Mouse (Mus musculus) midbrain, embryonic 16.5 days (tissue): ENCODE measurements around the gene Ccdc183. TPM values are rescaled to one million over a fixed set of nuclear protein-coding genes. Genes with fewer than 3 reads are reported as not detected.

ENCODE experiments used
- ATAC-seq: fragments of 200-750 bp; cut with Nextera tagmentation; 2 replicates; pipeline ENCODE4 v1.8.0; 2017; ENCODE audit warnings: moderate TSS enrichment
- H3K27ac ChIP-seq: fragments of 300-500 bp; sonication (generic); 2 replicates; pipeline ENCODE4 v1.5.1; 2014; ENCODE audit warnings: mild to moderate bottlenecking, low read length, mixed read lengths
- H3K27me3 ChIP-seq: fragments of 300-500 bp; sonication (generic); 2 replicates; pipeline ENCODE4 v1.6.1; 2014; ENCODE audit warnings: low read depth, low read length, mixed read lengths; ENCODE audit not compliant: control insufficient read depth, insufficient read depth
- H3K36me3 ChIP-seq: fragments of 300-500 bp; sonication (generic); 2 replicates; pipeline ENCODE4 v1.6.1; 2014; ENCODE audit warnings: mild to moderate bottlenecking, low read length, moderate library complexity, mixed read lengths; ENCODE audit not compliant: control insufficient read depth, insufficient read depth
- H3K4me1 ChIP-seq: fragments of 300-500 bp; sonication (generic); 2 replicates; pipeline ENCODE4 v1.6.1; 2014; ENCODE audit warnings: mild to moderate bottlenecking, low read length, mixed read lengths; ENCODE audit not compliant: control insufficient read depth, insufficient read depth
- H3K4me2 ChIP-seq: fragments of 300-500 bp; sonication (generic); 2 replicates; pipeline ENCODE4 v1.6.1; 2014; ENCODE audit warnings: mild to moderate bottlenecking, low read length, mixed read lengths
- H3K4me3 ChIP-seq: fragments of 300-500 bp; sonication (generic); 2 replicates; pipeline ENCODE4 v1.5.1; 2014; ENCODE audit warnings: low read depth, mild to moderate bottlenecking, low read length, moderate library complexity, mixed read lengths
- H3K9ac ChIP-seq: fragments of 300-500 bp; sonication (generic); 2 replicates; pipeline ENCODE4 v1.6.1; 2014; ENCODE audit warnings: low read depth, low read length, mixed read lengths
- H3K9me3 ChIP-seq: fragments of 300-500 bp; sonication (generic); replicated peaks from 2 replicates; pipeline ENCODE4 v1.6.1; 2014; ENCODE audit warnings: mild to moderate bottlenecking, low read length, mixed read lengths; ENCODE audit not compliant: control insufficient read depth, poor library complexity, severe bottlenecking
- WGBS: fragments of 180-500 bp; shearing (Covaris S2); extraction: QIAGEN DNeasy Blood & Tissue Kit; methylation state at CpG from one replicate; pipeline ENCODE4 v1.1.7; 2014; 5-methylcytosine and 5-hydroxymethylcytosine counted together
- polyA plus RNA-seq: library from polyadenylated mRNA; unstranded; fragments of >200 nt; fragmentation: Nextera tagmentation; extraction: Ambion mirVana; gene quantifications from 2 replicates; pipeline ENCODE4 v1.2.1, GENCODE M21; 2015

Gene Ccdc183
- polyA plus RNA-seq, 1 experiment from 2014 or later: 0.24 TPM

DNA sequence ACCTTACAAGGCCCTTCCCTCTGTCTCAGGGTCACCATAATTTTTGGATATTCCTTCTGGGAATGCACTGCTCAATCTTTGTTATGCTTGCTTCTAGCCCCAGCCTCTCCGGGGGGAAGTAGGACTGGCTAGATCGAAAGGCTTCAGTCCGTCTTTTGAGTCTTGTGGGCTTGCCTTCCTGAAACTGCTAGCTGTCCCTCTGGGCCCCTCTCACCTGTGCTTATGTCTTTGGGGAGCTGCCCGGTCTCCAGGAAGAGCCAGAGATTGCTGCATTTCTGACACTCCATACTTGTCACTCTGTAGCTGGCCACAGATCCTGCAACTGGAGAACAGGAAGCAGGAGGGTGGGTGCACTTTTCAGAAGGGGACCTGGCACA is 3.4 kb upstream of the Ccdc183 start:
- peak overlapping the region; percentile 80; the same call in 1 of the 2 replicates for H3K27ac ChIP-seq
- H3K9ac ChIP-seq: peak overlapping the region; percentile 81
- peaks cover 12% of the 10 kb centered on the region for H3K4me1 ChIP-seq
- H3K27me3 ChIP-seq: peaks cover 17% of the 10 kb centered on the region
- H3K36me3 ChIP-seq: no peaks in the 10 kb centered on the region
- H3K9me3 ChIP-seq: no peaks in the 10 kb centered on the region
- 88% methylated on average over 4 of the region's 4 CpGs for WGBS
- ATAC-seq: no peak
- H3K4me3 ChIP-seq: peak overlapping the region; percentile 61; the same call in 1 of the 2 replicates
- peak overlapping the region; percentile 85 for H3K4me2 ChIP-seq

DNA sequence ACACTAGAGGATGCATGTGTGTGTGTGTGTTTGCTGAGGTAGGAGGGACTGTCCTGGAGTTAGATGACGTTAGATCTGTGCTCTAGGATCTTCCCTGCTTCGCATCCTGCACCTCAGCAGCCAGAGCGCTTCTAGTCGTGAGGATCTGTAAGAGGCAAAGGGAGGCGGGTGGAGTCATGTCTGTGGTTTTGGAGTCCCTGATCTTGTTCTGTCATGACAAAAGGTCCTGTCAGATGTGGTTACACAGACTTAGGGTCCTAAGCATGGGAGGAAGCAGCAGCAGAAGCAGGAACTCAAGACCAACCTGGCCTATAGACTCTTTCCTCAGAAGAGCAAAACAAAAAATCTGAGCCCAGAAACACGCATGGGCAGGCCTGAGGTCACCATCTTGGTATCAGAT is 2.9 kb upstream of the Ccdc183 start:
- WGBS: 83% methylated on average over 6 of the region's 6 CpGs

GRCm38 (mm10) chr2:25616398-25616797 is 1.1 kb downstream of the Ccdc183 start:
- Histone ChIP-seq H3K27ac (no peak overlapping the region), H3K4me2 (no peak overlapping the region)

More for the DNA sequence above, 2.9 kb upstream of the Ccdc183 start:
- ATAC-seq: no peak
- Histone ChIP-seq H3K4me3 (no peak overlapping the region), H3K4me1 (peaks cover 12% of the 10 kb centered on the region), H3K27ac (no peak overlapping the region), H3K36me3 (no peaks in the 10 kb centered on the region), H3K9ac (no peak overlapping the region), H3K9me3 (0 out of 2 replicates have a peak, but pooled peaks cover 3% of the 10 kb centered on the region), H3K4me2 (no peak overlapping the region), H3K27me3 (peaks cover 22% of the 10 kb centered on the region)

GRCm38 (mm10) chr2:25608671-25609070 is 8.8 kb downstream of the Ccdc183 start:
- H3K4me2 ChIP-seq: peak overlapping the region; percentile 80
- peak overlapping the region; percentile 75 for H3K4me3 ChIP-seq
- peaks cover 24% of the 10 kb centered on the region for H3K4me1 ChIP-seq
- H3K27ac ChIP-seq: peak overlapping the region; percentile 93
- H3K27me3 ChIP-seq: no peaks in the 10 kb centered on the region; the same call in 1 of the 2 replicates
- H3K9ac ChIP-seq: peak overlapping the region; percentile 56; the same call in 1 of the 2 replicates
- no peaks in the 10 kb centered on the region for H3K9me3 ChIP-seq
- no peaks in the 10 kb centered on the region for H3K36me3 ChIP-seq
- peak; percentile 19; the same call in 1 of the 2 replicates for ATAC-seq
- 73% methylated on average over 10 of the region's 10 CpGs for WGBS

More at GRCm38 (mm10) chr2:25616398-25616797, 1.1 kb downstream of the Ccdc183 start:
- ATAC-seq: no peak
- peaks cover 12% of the 10 kb centered on the region for H3K4me1 ChIP-seq
- H3K4me3 ChIP-seq: no peak overlapping the region
- H3K27me3 ChIP-seq: peaks cover 32% of the 10 kb centered on the region
- H3K36me3 ChIP-seq: no peaks in the 10 kb centered on the region
- WGBS: 20% methylated on average over 22 of the region's 22 CpGs
- H3K9me3 ChIP-seq: 0 out of 2 replicates have a peak, but pooled peaks cover 3% of the 10 kb centered on the region
- no peak overlapping the region for H3K9ac ChIP-seq

GRCm38 (mm10) chr2:25607761-25608622 is 9.5 kb downstream of the Ccdc183 start, which contains the start of gene Rabl6:
Rabl6 (minus strand) TSS chr2:25608521.
- Histone ChIP-seq H3K36me3 (no peaks in the 10 kb centered on the region), H3K4me1 (peaks cover 24% of the 10 kb centered on the region), H3K27ac (peak within 1 kb of the TSS; percentile 93), H3K9ac (peak within 1 kb of the TSS; percentile 82), H3K27me3 (no peaks in the 10 kb centered on the region; the same call in 1 of the 2 replicates), H3K4me2 (peak within 1 kb of the TSS; percentile 80), H3K4me3 (peak within 1 kb of the TSS; percentile 75), H3K9me3 (no peaks in the 10 kb centered on the region)
- peak; percentile 93 for ATAC-seq
- WGBS: under 1% methylated on average over 78 of the region's 80 CpGs

- WGBS: 95% methylated on average over 5 of the region's 5 CpGs
- peaks cover 27% of the 10 kb centered on the region for H3K36me3 ChIP-seq
- H3K9ac ChIP-seq: no peak overlapping the region
- no peaks in the 10 kb centered on the region for H3K9me3 ChIP-seq
- H3K4me1 ChIP-seq: peaks cover 14% of the 10 kb centered on the region
- no peak overlapping the region for H3K27ac ChIP-seq
- no peak overlapping the region for H3K4me3 ChIP-seq
- ATAC-seq: no peak
- H3K4me2 ChIP-seq: no peak overlapping the region
- H3K27me3 ChIP-seq: no peaks in the 10 kb centered on the region
These were observed 15.0 kb downstream of the Ccdc183 start for GRCm38 (mm10) chr2:25602526-25602925.

DNA sequence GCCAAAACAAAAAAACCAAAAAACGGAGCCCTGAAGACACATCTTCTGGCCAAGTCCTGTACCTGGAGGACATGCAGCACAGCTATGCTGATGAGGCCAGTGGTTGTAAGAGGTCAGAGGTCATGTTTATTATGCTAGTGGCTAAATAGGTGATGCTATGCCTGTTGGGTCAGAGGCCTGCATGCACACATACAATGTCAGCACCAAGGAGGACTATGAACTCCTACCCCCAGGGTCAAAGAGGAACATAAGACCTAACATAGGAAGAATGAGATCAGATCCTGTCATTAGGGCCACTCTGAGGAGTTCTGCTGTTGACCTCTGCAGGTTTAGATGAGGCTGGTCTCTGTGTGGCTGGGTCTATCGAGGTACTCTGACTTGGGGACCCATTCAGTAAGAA is 17.4 kb downstream of the Ccdc183 start:
- Histone ChIP-seq H3K27ac (no peak overlapping the region), H3K27me3 (no peaks in the 10 kb centered on the region), H3K4me1 (no peaks in the 10 kb centered on the region), H3K9me3 (no peaks in the 10 kb centered on the region), H3K36me3 (peaks cover 47% of the 10 kb centered on the region), H3K4me2 (no peak overlapping the region), H3K4me3 (no peak overlapping the region), H3K9ac (no peak overlapping the region)
- ATAC-seq: no peak
- WGBS: 94% methylated on average over 2 of the region's 2 CpGs

DNA sequence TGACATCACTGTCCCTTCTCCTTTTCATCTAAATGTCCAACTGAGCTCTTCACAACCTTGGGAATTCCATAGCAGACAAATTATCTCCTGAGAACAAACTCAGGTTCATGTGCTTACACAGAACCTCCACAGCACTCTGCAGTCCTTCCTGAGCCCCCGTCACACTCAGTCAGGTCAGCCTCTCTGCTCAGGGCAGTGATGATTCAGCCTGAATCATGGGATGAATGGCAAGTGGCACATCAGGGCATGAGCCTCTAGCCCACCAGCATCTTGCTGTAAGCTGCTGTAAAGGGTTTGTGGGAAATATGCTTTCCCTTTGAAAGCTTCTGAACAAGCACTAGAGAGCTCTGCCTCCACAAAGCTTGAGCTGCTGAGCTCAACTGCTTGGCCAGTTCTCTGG is 18.7 kb downstream of the Ccdc183 start:
- H3K4me1 ChIP-seq: no peaks in the 10 kb centered on the region
- no peak for ATAC-seq
- no peak overlapping the region for H3K4me3 ChIP-seq
- no peak overlapping the region for H3K4me2 ChIP-seq
- 100% methylated on average over 1 of the region's 1 CpGs for WGBS
- H3K27me3 ChIP-seq: no peaks in the 10 kb centered on the region
- no peaks in the 10 kb centered on the region for H3K9me3 ChIP-seq
- no peak overlapping the region for H3K27ac ChIP-seq
- H3K36me3 ChIP-seq: peaks cover 52% of the 10 kb centered on the region
- no peak overlapping the region for H3K9ac ChIP-seq
